8 mouse cellular contexts compared by ENCODE assay signal in genomic region chr2:131233307-131234126, GRCm38 (mm10). TPM values are rescaled to one million over a fixed set of nuclear protein-coding genes. Genes with fewer than 3 reads are reported as not detected.
DNase-seq lines count a peak whose midpoint lies in the region; ATAC-seq and TF ChIP-seq lines count a peak whose summit lies in the region.

Gene Mavs, plus strand, starts transcription at chr2:131234063.

- no peak for TF ChIP-seq CTCF in bone marrow, adult 2 months (IDR thresholded peaks at IDR 0.05; ENCODE audit: control insufficient read depth, insufficient read depth, low read length)
- TF ChIP-seq CTCF in midbrain, postnatal 0 days (IDR thresholded peaks at IDR 0.05) = no peak

- peak within 1 kb of the TSS; percentile 82 for H3K27ac ChIP-seq in bone marrow, adult 2 months (ENCODE audit: control insufficient read depth, insufficient read depth, low read depth, low read length, poor library complexity)
- H3K27ac ChIP-seq in embryonic facial prominence, embryonic 15.5 days (replicated peaks) = peak within 1 kb of the TSS; percentile 79
- peak within 1 kb of the TSS; percentile 61 for H3K27ac ChIP-seq in limb, embryonic 14.5 days (replicated peaks; ENCODE audit: low read depth, low read length)
- 0 out of 2 replicates have a peak within 1 kb of the TSS, but pooled peaks have one; percentile 26 for H3K27ac ChIP-seq in midbrain, postnatal 0 days (ENCODE audit: low read depth, low read length)

- peak within 1 kb of the TSS; percentile 73 for H3K4me3 ChIP-seq in bone marrow, adult 2 months (replicated peaks; ENCODE audit: control insufficient read depth, low read depth, low read length)
- peak within 1 kb of the TSS; percentile 68 for H3K4me3 ChIP-seq in embryonic facial prominence, embryonic 15.5 days (replicated peaks)
- H3K4me3 ChIP-seq in limb, embryonic 14.5 days (replicated peaks; ENCODE audit: low read length) = peak within 1 kb of the TSS; percentile 64
- peak within 1 kb of the TSS; percentile 41 for H3K4me3 ChIP-seq in midbrain, postnatal 0 days (ENCODE audit: low read depth, low read length)

- H3K9ac ChIP-seq in embryonic facial prominence, embryonic 15.5 days = peak within 1 kb of the TSS; percentile 75
- H3K9ac ChIP-seq in limb, embryonic 14.5 days (ENCODE audit: low read depth, low read length, severe bottlenecking) = peak within 1 kb of the TSS; percentile 81
- H3K9ac ChIP-seq in midbrain, postnatal 0 days (replicated peaks; ENCODE audit: low read length, poor library complexity, severe bottlenecking) = peak within 1 kb of the TSS; percentile 60

- WGBS in bone marrow, adult 2 months = 19% methylated on average over 29 of the region's 29 CpGs
- 7% methylated on average over 29 of the region's 29 CpGs for WGBS in embryonic facial prominence, embryonic 15.5 days
- 10% methylated on average over 29 of the region's 29 CpGs for WGBS in limb, embryonic 14.5 days
- 6% methylated on average over 29 of the region's 29 CpGs for WGBS in midbrain, postnatal 0 days

- peak; percentile 69 for TF ChIP-seq POLR2A in bone marrow, adult 2 months (IDR thresholded peaks at IDR 0.05; ENCODE audit: borderline replicate concordance, control insufficient read depth, low read depth, low read length)
- TF ChIP-seq POLR2A in limb, embryonic 14.5 days (IDR thresholded peaks at IDR 0.05; ENCODE audit: borderline replicate concordance, extremely low read depth, insufficient read depth, insufficient read length) = peak; percentile 80; the same call in 1 of the 2 replicates

- H3K9me3 ChIP-seq in embryonic facial prominence, embryonic 15.5 days (replicated peaks) = no peaks in the 10 kb centered on the region
- no peaks in the 10 kb centered on the region for H3K9me3 ChIP-seq in limb, embryonic 14.5 days (ENCODE audit: control insufficient read depth, low read length)
- no peaks in the 10 kb centered on the region for H3K9me3 ChIP-seq in midbrain, postnatal 0 days (ENCODE audit: low read length)

- peak; percentile 100 for ATAC-seq in embryonic facial prominence, embryonic 15.5 days (ENCODE audit: insufficient number of reproducible peaks, low FRiP score, low TSS enrichment, low read depth)
- ATAC-seq in limb, embryonic 14.5 days (ENCODE audit: low FRiP score, low read depth) = peak; percentile 100
- ATAC-seq in midbrain, postnatal 0 days (ENCODE audit: low FRiP score) = peak; percentile 100

- H3K27me3 ChIP-seq in embryonic facial prominence, embryonic 15.5 days = no peaks in the 10 kb centered on the region
- no peaks in the 10 kb centered on the region for H3K27me3 ChIP-seq in limb, embryonic 14.5 days (ENCODE audit: control insufficient read depth, insufficient read depth, low read length)
- H3K27me3 ChIP-seq in midbrain, postnatal 0 days (ENCODE audit: insufficient read depth, low read length) = no peaks in the 10 kb centered on the region

- H3K4me1 ChIP-seq in bone marrow, adult 2 months (ENCODE audit: control insufficient read depth, insufficient read depth, low read length) = peaks cover 4% of the 10 kb centered on the region
- H3K4me1 ChIP-seq in embryonic facial prominence, embryonic 15.5 days = peaks cover 23% of the 10 kb centered on the region
- H3K4me1 ChIP-seq in limb, embryonic 14.5 days (ENCODE audit: control insufficient read depth, insufficient read depth, low read length) = peaks cover 14% of the 10 kb centered on the region
- H3K4me1 ChIP-seq in midbrain, postnatal 0 days (ENCODE audit: insufficient read depth, low read length) = peaks cover 5% of the 10 kb centered on the region; the same call in 1 of the 2 replicates

- peak; percentile 97 for DNase-seq in 416B (ENCODE audit: low read depth)
- DNase-seq in heart, adult 8-10 months (ENCODE audit: low spot score) = peak; percentile 96
- DNase-seq in kidney, adult 9 months = peak; percentile 98
- DNase-seq in limb, embryonic 14.5 days (ENCODE audit: low spot score) = peak; percentile 97
- DNase-seq in midbrain, postnatal 0 days (ENCODE audit: low spot score) = peak; percentile 96
- DNase-seq in spleen, postnatal 14 days (ENCODE audit: low spot score in 2 of 2) = peak; percentile 91 to 93

- H3K4me2 ChIP-seq in embryonic facial prominence, embryonic 15.5 days (replicated peaks) = peak within 1 kb of the TSS; percentile 85
- H3K4me2 ChIP-seq in limb, embryonic 14.5 days (replicated peaks; ENCODE audit: low read depth, low read length, severe bottlenecking) = peak within 1 kb of the TSS; percentile 88
- peak within 1 kb of the TSS; percentile 85 for H3K4me2 ChIP-seq in midbrain, postnatal 0 days (ENCODE audit: low read depth, low read length, poor library complexity, severe bottlenecking)

- peaks cover 9% of the 10 kb centered on the region for H3K36me3 ChIP-seq in embryonic facial prominence, embryonic 15.5 days
- H3K36me3 ChIP-seq in limb, embryonic 14.5 days (ENCODE audit: control insufficient read depth, insufficient read depth, low read length) = peaks cover 8% of the 10 kb centered on the region
- H3K36me3 ChIP-seq in midbrain, postnatal 0 days (ENCODE audit: insufficient read depth, low read length) = no peaks in the 10 kb centered on the region

RNA-seq across cellular contexts. Expression of gene Mavs, which starts in this region (rescaled TPM):
- polyA plus RNA-seq in bone marrow, adult 2 months (2011; ENCODE audit: insufficient read depth, insufficient read length, low replicate concordance, missing spikeins) = 8.4 and 13.7 TPM in 2 replicates
- 21.7 and 25.1 TPM in 2 replicates for polyA plus RNA-seq in embryonic facial prominence, embryonic 15.5 days (2015; fragmentation: Nextera tagmentation; extraction: Ambion mirVana)
- 10 to 100 TPM; 65.6 to 80.8 (median 72.3) TPM for total RNA-seq in heart, adult 8-10 months (2022)
- polyA plus RNA-seq in limb, embryonic 14.5 days (2012; rRNA removed) = 27.4 and 37.2 TPM in 2 replicates
- polyA plus RNA-seq in limb, embryonic 14.5 days (2014; fragmentation: Nextera tagmentation; extraction: Ambion mirVana) = 17.2 and 18.6 TPM in 2 replicates
- 6.3 and 10.9 TPM in 2 replicates for total RNA-seq in midbrain, postnatal 0 days (2014; rRNA removed)
- polyA plus RNA-seq in midbrain, postnatal 0 days (2015; fragmentation: Nextera tagmentation; extraction: Ambion mirVana) = 4.0 and 5.0 TPM in 2 replicates

Comparison
In these comparisons a context has a peak if more than half of its experiments do, and no peak if none do; other contexts are left out.
1. Peak in every context shown above with its lines: DNase-seq, ATAC-seq, H3K4me3 ChIP-seq and H3K27ac ChIP-seq.
2. H3K27ac ChIP-seq: peak in every context shown above with its lines; median percentile 82 in bone marrow, adult 2 months; 79 in embryonic facial prominence, embryonic 15.5 days; 61 in limb, embryonic 14.5 days; 26 in midbrain, postnatal 0 days.